Mouse (Mus musculus) liver, embryonic 13.5 days (tissue): Measurements from ENCODE around the gene Atp6v1c2. TPM values are rescaled to one million over a fixed set of nuclear protein-coding genes. Genes with fewer than 3 reads are reported as not detected.

Experiments
- ATAC-seq: fragments of 200-750 bp; cut with Nextera tagmentation; 2 replicates; pipeline ENCODE4 v1.8.0; 2017; ENCODE audit warnings: low read depth, mild to moderate bottlenecking, moderate number of reproducible peaks, moderate library complexity
- DNase-seq: peaks from one replicate; pipeline ENCODE4 v3.0.0; 2022
- H3K27ac ChIP-seq: fragments of 300-500 bp; sonication (generic); 2 replicates; pipeline ENCODE4 v1.5.1; 2015; ENCODE audit warnings: moderate library complexity, mild to moderate bottlenecking, inconsistent platforms
- H3K27me3 ChIP-seq: fragments of 300-500 bp; sonication (generic); 2 replicates; pipeline ENCODE4 v1.6.1; 2015; ENCODE audit warnings: mild to moderate bottlenecking, inconsistent platforms
- H3K36me3 ChIP-seq: fragments of 300-500 bp; sonication (generic); 2 replicates; pipeline ENCODE4 v1.6.1; 2015; ENCODE audit warnings: mild to moderate bottlenecking, inconsistent platforms
- H3K4me1 ChIP-seq: fragments of 300-500 bp; sonication (generic); replicated peaks from 2 replicates; pipeline ENCODE4 v1.6.1; 2015; ENCODE audit warnings: inconsistent platforms
- H3K4me2 ChIP-seq: fragments of 300-500 bp; sonication (generic); 2 replicates; pipeline ENCODE4 v1.6.1; 2015; ENCODE audit warnings: inconsistent platforms, mild to moderate bottlenecking, moderate library complexity
- H3K4me3 ChIP-seq: fragments of 300-500 bp; sonication (generic); replicated peaks from 2 replicates; pipeline ENCODE4 v1.5.1; 2015; ENCODE audit warnings: mild to moderate bottlenecking, inconsistent platforms
- H3K9ac ChIP-seq: fragments of 300-500 bp; sonication (generic); 2 replicates; pipeline ENCODE4 v1.6.1; 2015; ENCODE audit warnings: mild to moderate bottlenecking, inconsistent platforms
- H3K9me3 ChIP-seq: fragments of 300-500 bp; sonication (generic); replicated peaks from 2 replicates; pipeline ENCODE4 v1.6.1; 2016; ENCODE audit warnings: inconsistent platforms
- WGBS: fragments of 180-500 bp; shearing (Covaris S2); methylation state at CpG from one replicate; pipeline ENCODE4 v1.1.7; 2015; ENCODE audit not compliant: insufficient replicate concordance; 5-methylcytosine and 5-hydroxymethylcytosine counted together
- polyA plus RNA-seq: library from polyadenylated mRNA; unstranded; fragments of >200 nt; fragmentation: Nextera tagmentation; extraction: Ambion mirVana; gene quantifications from 2 replicates; pipeline ENCODE4 v1.2.1, GENCODE M21; 2015

The Atp6v1c2 gene
- polyA plus RNA-seq, 1 experiment from 2014 or later: not detected

- DNase-seq (no peak), ATAC-seq (no peak)
- Histone ChIP-seq H3K36me3 (peaks cover 86% of the 10 kb centered on the region), H3K4me2 (no peak overlapping the region), H3K27ac (no peak overlapping the region), H3K27me3 (no peaks in the 10 kb centered on the region), H3K9me3 (no peaks in the 10 kb centered on the region), H3K4me1 (no peaks in the 10 kb centered on the region), H3K4me3 (no peak overlapping the region), H3K9ac (no peak overlapping the region)
- WGBS: 79% methylated on average over 9 of the region's 9 CpGs
Observed at GRCm38 (mm10) chr12:17360104-17360503, 30.9 kb upstream of the Atp6v1c2 start.

GRCm38 (mm10) chr12:17358981-17359380, 29.8 kb upstream of the Atp6v1c2 start:
- Histone ChIP-seq H3K9ac (no peak overlapping the region), H3K4me3 (no peak overlapping the region), H3K4me1 (no peaks in the 10 kb centered on the region), H3K27ac (no peak overlapping the region), H3K9me3 (no peaks in the 10 kb centered on the region), H3K4me2 (no peak overlapping the region), H3K36me3 (peaks cover 88% of the 10 kb centered on the region), H3K27me3 (no peaks in the 10 kb centered on the region)
- ATAC-seq: no peak
- DNase-seq: no peak
- 79% methylated on average over 9 of the region's 9 CpGs for WGBS

GRCm38 (mm10) chr12:17357795-17358194, 28.6 kb upstream of the Atp6v1c2 start:
- Histone ChIP-seq H3K9me3 (no peaks in the 10 kb centered on the region), H3K4me3 (no peak overlapping the region), H3K4me1 (no peaks in the 10 kb centered on the region), H3K27me3 (no peaks in the 10 kb centered on the region), H3K27ac (no peak overlapping the region), H3K36me3 (peaks cover 89% of the 10 kb centered on the region), H3K4me2 (no peak overlapping the region), H3K9ac (no peak overlapping the region)
- WGBS: 75% methylated on average over 5 of the region's 5 CpGs
- DNase-seq (no peak), ATAC-seq (no peak)

DNA sequence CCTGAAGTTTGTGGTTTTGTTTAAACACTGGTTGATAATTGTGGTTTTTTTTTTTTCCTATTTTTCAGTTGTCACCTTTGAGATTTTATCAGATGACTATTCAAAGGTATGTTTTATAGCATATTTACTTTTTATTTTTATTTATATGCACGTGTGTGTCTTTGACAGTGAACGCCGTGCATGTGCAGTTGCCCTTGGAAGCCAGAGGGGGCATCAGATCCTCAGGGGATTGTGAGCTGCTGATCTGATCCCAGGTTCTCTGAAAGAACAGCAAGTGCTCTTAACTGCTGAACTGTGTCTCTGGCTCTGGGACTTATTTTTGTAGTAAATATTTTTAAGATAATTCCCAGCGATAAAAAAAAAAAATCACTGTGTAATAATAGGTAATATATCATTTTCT, 27.7 kb upstream of the Atp6v1c2 start:
- WGBS: 81% methylated on average over 4 of the region's 4 CpGs
- no peak overlapping the region for H3K4me3 ChIP-seq
- no peaks in the 10 kb centered on the region for H3K27me3 ChIP-seq
- H3K4me1 ChIP-seq: no peaks in the 10 kb centered on the region
- H3K9me3 ChIP-seq: no peaks in the 10 kb centered on the region
- no peak overlapping the region for H3K9ac ChIP-seq
- no peak for DNase-seq
- no peak overlapping the region for H3K27ac ChIP-seq
- H3K4me2 ChIP-seq: no peak overlapping the region
- ATAC-seq: no peak
- H3K36me3 ChIP-seq: peaks cover 89% of the 10 kb centered on the region

DNA sequence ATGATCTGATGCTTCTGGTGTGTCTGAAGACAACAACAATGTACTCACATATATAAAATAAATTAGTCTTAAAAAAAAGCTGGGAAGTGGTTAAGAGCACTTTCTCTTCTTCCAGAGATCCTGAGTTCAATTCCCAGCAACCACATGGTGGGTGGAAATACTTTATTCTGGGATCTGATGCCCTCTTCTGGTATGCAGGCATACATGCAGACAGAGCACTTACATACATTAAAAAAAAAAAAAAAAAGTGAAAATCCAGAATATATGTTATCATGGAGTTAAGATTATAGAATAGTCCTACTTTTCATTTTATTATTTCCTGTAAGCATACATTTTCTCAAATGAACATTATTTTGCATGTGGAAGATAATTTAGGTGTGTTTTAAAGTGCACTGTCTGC, 20.9 kb upstream of the Atp6v1c2 start:
- Histone ChIP-seq H3K27ac (no peak overlapping the region), H3K4me1 (peaks cover 18% of the 10 kb centered on the region), H3K4me3 (no peak overlapping the region), H3K36me3 (peaks cover 47% of the 10 kb centered on the region), H3K4me2 (peak overlapping the region; percentile 74; the same call in 1 of the 2 replicates), H3K9ac (no peak overlapping the region), H3K27me3 (no peaks in the 10 kb centered on the region), H3K9me3 (no peaks in the 10 kb centered on the region)
- DNase-seq: no peak
- ATAC-seq: no peak

DNA sequence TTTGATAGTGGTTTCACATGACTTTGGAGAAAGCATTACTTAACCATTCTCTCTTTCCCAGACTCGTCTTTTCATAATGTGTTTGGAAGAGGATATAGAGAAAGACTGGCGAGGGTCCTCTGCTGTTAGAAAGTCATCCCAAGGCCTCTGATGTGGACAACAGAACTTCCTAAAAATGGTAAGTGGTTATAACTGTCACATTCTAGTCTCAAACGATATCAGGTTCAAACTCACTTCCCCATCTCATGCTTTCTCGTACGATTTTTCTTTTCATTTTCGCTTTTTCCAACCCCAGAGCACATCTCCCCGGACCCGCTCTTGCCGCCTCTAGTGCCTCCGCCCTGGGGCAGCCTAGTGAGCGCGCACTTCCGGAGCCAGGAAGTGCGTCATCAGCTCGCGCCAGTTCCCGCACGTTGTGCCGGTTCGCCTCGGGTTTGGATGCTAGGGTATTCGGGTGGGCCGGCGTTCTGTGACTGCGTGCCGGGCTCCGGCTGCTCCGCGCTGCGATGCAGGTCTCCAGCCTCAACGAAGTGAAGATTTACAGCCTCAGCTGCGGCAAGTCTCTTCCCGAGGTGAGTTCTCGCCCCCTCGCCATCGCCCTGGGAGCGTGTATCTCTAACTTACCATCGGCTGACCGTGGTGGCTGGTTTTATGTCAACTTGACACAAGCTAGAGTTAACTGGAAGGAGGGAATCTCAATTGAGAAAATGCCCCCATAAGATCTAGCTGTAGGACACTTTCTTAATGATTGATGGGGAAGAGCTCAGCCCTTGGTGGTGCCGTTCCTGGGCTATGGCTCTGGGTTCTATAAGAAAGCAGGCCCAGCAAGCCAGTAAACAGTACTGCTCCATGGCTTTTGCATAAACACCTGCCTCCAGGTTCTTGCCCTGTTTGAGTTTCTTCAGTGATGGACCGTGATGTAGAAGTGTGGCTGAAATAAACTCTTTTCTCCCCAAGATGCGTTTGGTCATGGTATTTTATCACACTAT, 19.2 kb upstream of the Atp6v1c2 start, which contains the start of gene Nol10:
Nol10 (plus strand) TSS at position 411 of the 989 bp plus-strand sequence.
- H3K9ac ChIP-seq: peak within 1 kb of the TSS; percentile 74
- ATAC-seq: peak; percentile 93
- no peaks in the 10 kb centered on the region for H3K27me3 ChIP-seq
- H3K4me2 ChIP-seq: peak within 1 kb of the TSS; percentile 74
- H3K27ac ChIP-seq: peak within 1 kb of the TSS; percentile 11
- WGBS: under 1% methylated on average over 42 of the region's 42 CpGs
- DNase-seq: peak; percentile 75
- no peaks in the 10 kb centered on the region for H3K9me3 ChIP-seq
- H3K4me3 ChIP-seq: peak within 1 kb of the TSS; percentile 80
- peaks cover 18% of the 10 kb centered on the region for H3K4me1 ChIP-seq
- peaks cover 29% of the 10 kb centered on the region for H3K36me3 ChIP-seq

DNA sequence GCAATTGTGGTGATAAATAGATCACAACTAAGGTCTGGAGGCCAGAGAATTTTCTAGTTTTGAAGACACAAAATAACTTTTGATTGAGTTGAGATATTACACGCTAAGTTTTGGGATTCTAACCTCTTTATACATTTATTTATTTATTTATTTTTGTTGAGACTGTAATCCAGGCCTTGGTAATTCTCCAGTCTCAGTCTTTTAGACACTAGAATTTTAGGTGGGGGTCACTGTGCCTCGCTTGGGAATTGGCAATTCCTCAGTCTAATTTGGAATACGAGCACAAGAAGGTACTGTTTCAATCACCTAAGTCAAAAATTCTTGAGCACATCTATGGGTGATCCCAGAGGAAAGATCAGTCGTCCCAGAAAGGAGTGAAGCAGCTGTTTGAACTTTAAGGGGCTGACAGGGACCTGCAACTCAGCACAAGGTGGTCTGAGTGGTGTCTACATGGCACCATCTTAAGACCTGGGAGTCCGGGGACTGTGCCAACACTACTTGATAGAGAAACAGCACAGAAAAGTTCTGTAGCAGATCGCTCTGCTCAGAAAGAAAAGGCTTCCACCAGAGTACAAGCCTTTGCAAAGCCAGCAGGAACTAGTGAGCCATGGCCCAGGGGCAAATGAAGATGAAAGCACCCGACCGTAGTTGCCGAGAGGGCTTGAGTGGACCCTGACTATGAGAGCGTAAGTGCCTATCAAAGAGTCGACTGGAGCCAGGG, 18.3 kb upstream of the Atp6v1c2 start:
- ATAC-seq (peak; percentile 72), DNase-seq (no peak)
- peaks cover 21% of the 10 kb centered on the region for H3K36me3 ChIP-seq
- H3K27ac ChIP-seq: peak overlapping the region; percentile 11
- H3K9ac ChIP-seq: peak overlapping the region; percentile 74
- WGBS: 32% methylated on average over 11 of the region's 11 CpGs
- H3K4me2 ChIP-seq: peak overlapping the region; percentile 74
- peak overlapping the region; percentile 80 for H3K4me3 ChIP-seq
- no peaks in the 10 kb centered on the region for H3K27me3 ChIP-seq
- no peaks in the 10 kb centered on the region for H3K9me3 ChIP-seq
- peaks cover 18% of the 10 kb centered on the region for H3K4me1 ChIP-seq

GRCm38 (mm10) chr12:17339114-17339905, 10.2 kb upstream of the Atp6v1c2 start:
- H3K4me1 ChIP-seq: no peaks in the 10 kb centered on the region
- no peaks in the 10 kb centered on the region for H3K36me3 ChIP-seq
- ATAC-seq: no peak
- no peak overlapping the region for H3K9ac ChIP-seq
- H3K27me3 ChIP-seq: no peaks in the 10 kb centered on the region
- no peak overlapping the region for H3K4me2 ChIP-seq
- 43% methylated on average over 3 of the region's 3 CpGs for WGBS
- H3K27ac ChIP-seq: no peak overlapping the region
- no peak overlapping the region for H3K4me3 ChIP-seq
- no peak for DNase-seq
- no peaks in the 10 kb centered on the region for H3K9me3 ChIP-seq

DNA sequence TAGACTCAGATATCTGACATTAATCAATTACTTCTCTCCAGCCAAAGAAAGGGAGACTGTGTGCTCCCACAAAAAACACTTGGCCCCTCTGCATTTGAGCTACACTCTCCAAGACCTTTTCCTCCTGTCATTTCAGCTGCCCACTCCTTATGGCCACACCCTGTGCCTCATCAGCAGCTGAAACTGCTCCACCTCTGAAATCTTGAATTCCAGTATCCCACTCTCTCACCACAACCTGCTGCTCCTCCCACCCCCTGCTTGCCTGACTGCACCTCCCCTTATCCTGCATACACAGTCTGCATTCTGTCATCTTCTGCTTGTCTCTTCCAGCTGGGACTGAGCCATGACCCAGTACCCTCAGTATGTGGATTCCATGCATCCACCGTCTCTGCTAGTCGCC, 9.2 kb upstream of the Atp6v1c2 start:
- ATAC-seq (no peak), DNase-seq (no peak)
- H3K27me3 ChIP-seq: no peaks in the 10 kb centered on the region
- no peak overlapping the region for H3K4me2 ChIP-seq
- H3K9me3 ChIP-seq: no peaks in the 10 kb centered on the region
- H3K9ac ChIP-seq: no peak overlapping the region
- no peaks in the 10 kb centered on the region for H3K36me3 ChIP-seq
- WGBS: 50% methylated on average over 2 of the region's 2 CpGs
- no peak overlapping the region for H3K4me3 ChIP-seq
- H3K27ac ChIP-seq: no peak overlapping the region
- no peaks in the 10 kb centered on the region for H3K4me1 ChIP-seq

- H3K4me2 ChIP-seq: no peak overlapping the region
- ATAC-seq (no peak), DNase-seq (no peak)
- no peaks in the 10 kb centered on the region for H3K36me3 ChIP-seq
- WGBS: 14% methylated on average over 1 of the region's 1 CpGs
- no peak overlapping the region for H3K27ac ChIP-seq
- H3K9ac ChIP-seq: no peak overlapping the region
- no peaks in the 10 kb centered on the region for H3K4me1 ChIP-seq
- H3K27me3 ChIP-seq: peaks cover 11% of the 10 kb centered on the region; the same call in 1 of the 2 replicates
- H3K9me3 ChIP-seq: no peaks in the 10 kb centered on the region
- H3K4me3 ChIP-seq: no peak overlapping the region
Observed at GRCm38 (mm10) chr12:17333459-17333858, 4.3 kb upstream of the Atp6v1c2 start.
